Mouse (Mus musculus): Measurements from ENCODE around the gene Med31. TPM values are rescaled to one million over a fixed set of nuclear protein-coding genes. Genes with fewer than 3 reads are reported as not detected.

Gene Med31
- polyA plus RNA-seq, 1 experiment = 20.1 TPM

DNA sequence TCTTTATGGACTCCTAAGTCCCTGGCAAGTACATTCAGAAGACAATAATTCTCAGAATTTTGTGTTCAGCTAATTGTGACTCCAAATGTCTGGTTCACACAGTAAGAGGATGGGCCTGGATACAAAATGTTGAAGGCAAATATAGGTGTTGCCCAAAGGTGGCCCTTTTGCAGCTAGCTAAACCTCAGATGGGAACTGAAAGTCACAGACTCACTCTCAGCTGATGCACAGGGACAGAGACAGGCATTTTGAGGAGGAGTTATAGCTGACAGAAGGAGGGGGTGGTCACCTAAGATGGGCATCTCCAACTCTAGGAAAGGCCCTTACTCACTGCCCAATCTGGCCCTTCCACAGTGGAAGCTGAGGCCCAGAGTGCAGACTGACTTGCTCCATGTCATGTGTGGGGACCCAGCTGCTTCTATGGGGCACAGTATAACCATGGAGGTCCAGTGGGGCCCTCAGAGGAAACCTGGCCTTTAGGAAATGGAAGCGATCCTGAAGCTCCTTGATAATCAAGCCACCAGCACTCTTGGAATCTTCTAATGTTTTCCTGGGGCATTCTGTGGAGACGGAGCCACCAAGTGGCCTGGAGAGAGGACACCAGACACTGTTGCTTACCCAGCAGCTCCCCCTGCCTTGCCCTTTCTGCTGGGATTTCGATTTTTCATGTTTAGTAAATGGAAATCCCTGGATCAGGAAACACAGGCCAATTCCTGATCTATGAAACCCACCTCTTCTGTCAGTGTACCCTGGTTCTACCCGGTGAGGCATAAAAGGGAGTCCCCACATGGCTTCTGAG, 24.9 kb upstream of the Med31 start:
- no peaks in the 10 kb centered on the region for H3K36me3 ChIP-seq (ENCODE audit: control insufficient read depth, insufficient read depth)
- no peak overlapping the region for H3K4me2 ChIP-seq (ENCODE audit: low read depth)
- H3K4me3 ChIP-seq = no peak overlapping the region
- H3ac ChIP-seq (ENCODE audit: control insufficient read depth, insufficient read length) = no peak overlapping the region
- no peaks in the 10 kb centered on the region for H3K79me2 ChIP-seq (ENCODE audit: control insufficient read depth, insufficient read depth)
- no peak for TF ChIP-seq MYOG (IDR thresholded peaks at IDR 0.05; ENCODE audit: control insufficient read depth in 1 of 3, insufficient read depth in 1 of 3, insufficient read length in 2 of 3, low read depth in 2 of 3)
- TF ChIP-seq CEBPB (IDR thresholded peaks at IDR 0.05; ENCODE audit: insufficient read depth, poor library complexity, severe bottlenecking) = no peak
- no peak for TF ChIP-seq USF1 (IDR thresholded peaks at IDR 0.05; ENCODE audit: low read depth)
- TF ChIP-seq TCF12 (IDR thresholded peaks at IDR 0.05; ENCODE audit: insufficient read depth, poor library complexity, severe bottlenecking) = no peak
- no peak for TF ChIP-seq MAX (IDR thresholded peaks at IDR 0.05; ENCODE audit: low read depth)
- no peak for TF ChIP-seq MYOD1 (IDR thresholded peaks at IDR 0.05; ENCODE audit: control insufficient read depth in 1 of 3, insufficient read length in 2 of 3, low read depth in 2 of 3)
- no peak for TF ChIP-seq E2F4 (IDR thresholded peaks at IDR 0.05; ENCODE audit: insufficient read depth)
- TF ChIP-seq REST (IDR thresholded peaks at IDR 0.05; ENCODE audit: insufficient read depth, insufficient read length) = no peak
- no peak for TF ChIP-seq TCF3 (IDR thresholded peaks at IDR 0.05; ENCODE audit: insufficient read length, low read depth)
- TF ChIP-seq POLR2AphosphoS2 (IDR thresholded peaks at IDR 0.05; ENCODE audit: insufficient read length, low read depth) = no peak
- TF ChIP-seq SRF (IDR thresholded peaks at IDR 0.05; ENCODE audit: control insufficient read depth, insufficient read length, low read depth) = no peak
- TF ChIP-seq POLR2A (IDR thresholded peaks at IDR 0.05; ENCODE audit: insufficient read length, low read depth) = no peak
- peaks cover 4% of the 10 kb centered on the region for H3K27me3 ChIP-seq (ENCODE audit: control insufficient read depth, insufficient read depth, insufficient read length)

DNA sequence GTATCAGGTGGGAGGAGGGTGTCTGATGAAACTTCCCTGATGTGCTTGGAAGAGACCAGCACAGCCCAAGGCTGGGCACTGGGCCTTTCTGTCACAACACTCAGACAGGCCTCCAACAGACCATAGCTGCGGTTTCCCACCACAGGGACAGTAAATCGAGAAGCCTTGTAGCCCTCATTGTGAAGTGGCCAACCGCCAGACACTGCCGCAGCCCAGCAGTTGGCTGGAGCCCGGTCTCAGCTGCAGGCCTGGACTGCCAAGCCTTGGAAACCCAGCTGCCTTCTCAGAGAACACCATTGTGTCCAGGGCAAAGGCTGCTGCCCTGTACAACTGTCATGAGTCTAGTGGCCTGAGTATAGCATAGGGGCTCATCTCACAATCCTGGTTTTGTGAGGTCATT, 18.6 kb upstream of the Med31 start:
- H3K27me3 ChIP-seq (ENCODE audit: control insufficient read depth, insufficient read depth, insufficient read length) = no peaks in the 10 kb centered on the region
- H3K36me3 ChIP-seq (ENCODE audit: control insufficient read depth, insufficient read depth) = no peaks in the 10 kb centered on the region
- H3ac ChIP-seq (ENCODE audit: control insufficient read depth, insufficient read length) = no peak overlapping the region
- no peak overlapping the region for H3K4me3 ChIP-seq
- H3K79me2 ChIP-seq (ENCODE audit: control insufficient read depth, insufficient read depth) = no peaks in the 10 kb centered on the region
- TF ChIP-seq TCF3 (IDR thresholded peaks at IDR 0.05; ENCODE audit: insufficient read length, low read depth) (peak; percentile 69), MAX (IDR thresholded peaks at IDR 0.05; ENCODE audit: low read depth) (no peak), MYOD1 (IDR thresholded peaks at IDR 0.05; ENCODE audit: control insufficient read depth in 1 of 3, insufficient read length in 2 of 3, low read depth in 2 of 3) (peak; percentile 17 to 77 (median 71)), SRF (IDR thresholded peaks at IDR 0.05; ENCODE audit: control insufficient read depth, insufficient read length, low read depth) (peak; percentile 11), MYOG (IDR thresholded peaks at IDR 0.05; ENCODE audit: control insufficient read depth in 1 of 3, insufficient read depth in 1 of 3, insufficient read length in 2 of 3, low read depth in 2 of 3) (peak; percentile 82 to 96 (median 83)), POLR2A (IDR thresholded peaks at IDR 0.05; ENCODE audit: insufficient read length, low read depth) (no peak), TCF12 (IDR thresholded peaks at IDR 0.05; ENCODE audit: insufficient read depth, poor library complexity, severe bottlenecking) (peak; percentile 36)
- H3K4me2 ChIP-seq (ENCODE audit: low read depth) = peak overlapping the region; percentile 21

DNA sequence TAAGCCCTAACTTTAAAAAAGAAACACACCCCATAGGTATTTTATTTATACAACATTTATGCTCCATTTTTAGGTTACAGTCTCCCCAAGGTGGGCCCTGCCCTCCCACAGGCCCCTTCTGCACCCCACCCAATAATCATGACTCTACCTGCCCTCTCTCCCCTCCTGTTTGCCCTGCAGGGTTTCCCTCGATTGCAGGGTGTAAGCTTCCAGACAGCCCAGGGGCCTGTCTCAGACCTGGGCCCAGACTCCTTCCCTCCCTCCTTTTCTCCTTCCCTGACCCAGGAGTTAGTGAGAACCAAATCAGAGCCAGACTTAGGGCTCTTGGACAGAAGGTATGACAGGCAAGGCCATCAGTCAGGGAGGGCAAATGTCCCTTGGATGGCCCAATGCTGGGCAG, 17.6 kb upstream of the Med31 start:
- Histone ChIP-seq H3K4me3 (no peak overlapping the region), H3ac (ENCODE audit: control insufficient read depth, insufficient read length) (no peak overlapping the region), H3K79me2 (ENCODE audit: control insufficient read depth, insufficient read depth) (no peaks in the 10 kb centered on the region), H3K36me3 (ENCODE audit: control insufficient read depth, insufficient read depth) (no peaks in the 10 kb centered on the region), H3K27me3 (ENCODE audit: control insufficient read depth, insufficient read depth, insufficient read length) (no peaks in the 10 kb centered on the region), H3K4me2 (ENCODE audit: low read depth) (no peak overlapping the region)
- TF ChIP-seq TCF3 (IDR thresholded peaks at IDR 0.05; ENCODE audit: insufficient read length, low read depth) (no peak), SRF (IDR thresholded peaks at IDR 0.05; ENCODE audit: control insufficient read depth, insufficient read length, low read depth) (no peak), MYOG (IDR thresholded peaks at IDR 0.05; ENCODE audit: control insufficient read depth in 1 of 3, insufficient read depth in 1 of 3, insufficient read length in 2 of 3, low read depth in 2 of 3) (no peak), E2F4 (IDR thresholded peaks at IDR 0.05; ENCODE audit: insufficient read depth) (no peak), POLR2AphosphoS2 (IDR thresholded peaks at IDR 0.05; ENCODE audit: insufficient read length, low read depth) (no peak), POLR2A (IDR thresholded peaks at IDR 0.05; ENCODE audit: insufficient read length, low read depth) (no peak), CEBPB (IDR thresholded peaks at IDR 0.05; ENCODE audit: insufficient read depth, poor library complexity, severe bottlenecking) (no peak), USF1 (IDR thresholded peaks at IDR 0.05; ENCODE audit: low read depth) (no peak), REST (IDR thresholded peaks at IDR 0.05; ENCODE audit: insufficient read depth, insufficient read length) (no peak), MAX (IDR thresholded peaks at IDR 0.05; ENCODE audit: low read depth) (no peak), MYOD1 (IDR thresholded peaks at IDR 0.05; ENCODE audit: control insufficient read depth in 1 of 3, insufficient read length in 2 of 3, low read depth in 2 of 3) (no peak), TCF12 (IDR thresholded peaks at IDR 0.05; ENCODE audit: insufficient read depth, poor library complexity, severe bottlenecking) (no peak)

DNA sequence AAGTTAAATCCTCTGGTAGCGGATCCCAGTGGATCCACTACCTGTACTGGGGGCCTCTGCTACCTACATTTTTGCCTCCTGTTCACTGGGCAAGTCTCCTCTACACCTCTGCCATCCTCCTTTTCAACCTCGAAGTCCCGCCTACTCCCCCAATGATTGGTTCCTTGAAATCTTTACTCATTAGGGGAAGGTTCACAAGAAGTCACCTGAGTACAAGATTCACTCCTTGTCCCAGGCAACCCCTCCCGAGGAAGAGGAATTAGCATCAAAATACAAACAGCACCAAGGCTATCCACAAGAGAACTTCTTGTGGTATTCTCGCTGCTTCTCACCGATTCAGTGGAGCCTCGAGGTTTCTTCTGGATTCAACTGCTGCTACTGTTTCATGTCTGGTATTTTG, 16.7 kb upstream of the Med31 start:
- H3K4me3 ChIP-seq = no peak overlapping the region
- H3ac ChIP-seq (ENCODE audit: control insufficient read depth, insufficient read length) = no peak overlapping the region
- no peak for TF ChIP-seq MYOG (IDR thresholded peaks at IDR 0.05; ENCODE audit: control insufficient read depth in 1 of 3, insufficient read depth in 1 of 3, insufficient read length in 2 of 3, low read depth in 2 of 3)
- no peak for TF ChIP-seq SRF (IDR thresholded peaks at IDR 0.05; ENCODE audit: control insufficient read depth, insufficient read length, low read depth)
- no peak for TF ChIP-seq REST (IDR thresholded peaks at IDR 0.05; ENCODE audit: insufficient read depth, insufficient read length)
- TF ChIP-seq E2F4 (IDR thresholded peaks at IDR 0.05; ENCODE audit: insufficient read depth) = no peak
- no peak for TF ChIP-seq TCF12 (IDR thresholded peaks at IDR 0.05; ENCODE audit: insufficient read depth, poor library complexity, severe bottlenecking)
- no peaks in the 10 kb centered on the region for H3K36me3 ChIP-seq (ENCODE audit: control insufficient read depth, insufficient read depth)
- H3K27me3 ChIP-seq (ENCODE audit: control insufficient read depth, insufficient read depth, insufficient read length) = no peaks in the 10 kb centered on the region
- H3K4me2 ChIP-seq (ENCODE audit: low read depth) = no peak overlapping the region
- H3K79me2 ChIP-seq (ENCODE audit: control insufficient read depth, insufficient read depth) = no peaks in the 10 kb centered on the region

Data from myocyte (in vitro differentiated cells).